Mouse (Mus musculus) lung, embryonic 15.5 days (tissue): ENCODE data around the gene Enox1. TPM values are rescaled to one million over a fixed set of nuclear protein-coding genes. Genes with fewer than 3 reads are reported as not detected.

ENCODE experiments used
- ATAC-seq: fragments of 200-750 bp; cut with Nextera tagmentation; 2 replicates; pipeline ENCODE4 v1.8.0; 2017; ENCODE audit warnings: moderate number of reproducible peaks, borderline replicate concordance; ENCODE audit not compliant: low FRiP score, low TSS enrichment; ENCODE audit errors: extremely low read depth
- H3K27ac ChIP-seq: fragments of 300-500 bp; sonication (generic); 2 replicates; pipeline ENCODE4 v1.5.1; 2015; ENCODE audit warnings: moderate library complexity, mild to moderate bottlenecking, inconsistent platforms
- H3K27me3 ChIP-seq: fragments of 300-500 bp; sonication (generic); 2 replicates; pipeline ENCODE4 v1.6.1; 2015; ENCODE audit warnings: inconsistent platforms
- H3K36me3 ChIP-seq: fragments of 300-500 bp; sonication (generic); 2 replicates; pipeline ENCODE4 v1.6.1; 2015; ENCODE audit warnings: inconsistent platforms
- H3K4me1 ChIP-seq: fragments of 300-500 bp; sonication (generic); 2 replicates; pipeline ENCODE4 v1.6.1; 2015; ENCODE audit warnings: inconsistent platforms
- H3K4me2 ChIP-seq: fragments of 300-500 bp; sonication (generic); 2 replicates; pipeline ENCODE4 v1.6.1; 2015; ENCODE audit warnings: inconsistent platforms, mild to moderate bottlenecking, moderate library complexity
- H3K4me3 ChIP-seq: fragments of 300-500 bp; sonication (generic); 2 replicates; pipeline ENCODE4 v1.5.1; 2015; ENCODE audit warnings: mild to moderate bottlenecking, inconsistent platforms
- H3K9ac ChIP-seq: fragments of 300-500 bp; sonication (generic); 2 replicates; pipeline ENCODE4 v1.6.1; 2015; ENCODE audit warnings: inconsistent platforms
- H3K9me3 ChIP-seq: fragments of 300-500 bp; sonication (generic); 2 replicates; pipeline ENCODE4 v1.6.1; 2016; ENCODE audit warnings: inconsistent platforms
- WGBS: fragments of 180-500 bp; shearing (Covaris S2); methylation state at CpG from one replicate; pipeline ENCODE4 v1.1.7; 2015; 5-methylcytosine and 5-hydroxymethylcytosine counted together
- polyA plus RNA-seq: library from polyadenylated mRNA; unstranded; fragments of >200 nt; fragmentation: Nextera tagmentation; extraction: Ambion mirVana; gene quantifications from 2 replicates; pipeline ENCODE4 v1.2.1, GENCODE M21; 2015

The Enox1 gene
- polyA plus RNA-seq, 1 experiment from 2014 or later = 3.3 TPM

GRCm38 (mm10) chr14:77346296-77346695, 189.7 kb downstream of the Enox1 start:
- no peaks in the 10 kb centered on the region for H3K36me3 ChIP-seq

GRCm38 (mm10) chr14:77351803-77352352, 195.3 kb downstream of the Enox1 start:
- no peaks in the 10 kb centered on the region for H3K36me3 ChIP-seq
- ATAC-seq = no peak
- H3K4me2 ChIP-seq = no peak overlapping the region
- WGBS = 85% methylated on average over 2 of the region's 2 CpGs
- no peak overlapping the region for H3K9ac ChIP-seq
- no peak overlapping the region for H3K4me3 ChIP-seq
- H3K4me1 ChIP-seq = no peaks in the 10 kb centered on the region
- no peaks in the 10 kb centered on the region for H3K9me3 ChIP-seq
- H3K27me3 ChIP-seq = no peaks in the 10 kb centered on the region
- H3K27ac ChIP-seq = no peak overlapping the region

More at GRCm38 (mm10) chr14:77346296-77346695, 189.7 kb downstream of the Enox1 start:
- no peak overlapping the region for H3K4me3 ChIP-seq
- no peak overlapping the region for H3K27ac ChIP-seq
- no peaks in the 10 kb centered on the region for H3K9me3 ChIP-seq
- H3K4me2 ChIP-seq = no peak overlapping the region
- ATAC-seq = no peak
- no peaks in the 10 kb centered on the region for H3K4me1 ChIP-seq
- no peak overlapping the region for H3K9ac ChIP-seq
- H3K27me3 ChIP-seq = no peaks in the 10 kb centered on the region
- WGBS = 73% methylated on average over 3 of the region's 3 CpGs

DNA sequence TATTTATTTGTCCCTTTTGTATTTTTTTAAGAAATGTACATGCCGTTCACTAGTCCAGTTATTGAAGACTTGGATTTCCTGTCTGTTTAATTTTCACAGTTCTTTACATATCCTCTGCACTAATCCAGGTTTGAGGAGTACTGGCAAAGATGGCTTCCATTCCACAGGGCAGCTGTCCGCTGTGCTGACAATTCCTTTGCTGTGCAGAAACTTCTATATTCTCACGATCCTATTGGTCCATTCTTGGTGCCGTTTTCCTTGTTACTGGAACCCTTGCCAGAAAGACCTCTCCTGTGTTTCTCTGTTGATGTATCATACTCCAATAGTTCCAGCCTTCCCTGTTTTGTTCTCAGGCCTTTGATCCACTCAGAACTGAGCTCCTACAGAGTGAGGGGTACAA, 206.1 kb downstream of the Enox1 start:
- Histone ChIP-seq H3K27me3 (no peaks in the 10 kb centered on the region), H3K9me3 (no peaks in the 10 kb centered on the region), H3K4me3 (no peak overlapping the region), H3K9ac (no peak overlapping the region), H3K4me2 (no peak overlapping the region), H3K27ac (no peak overlapping the region), H3K36me3 (no peaks in the 10 kb centered on the region), H3K4me1 (no peaks in the 10 kb centered on the region)
- WGBS = 63% methylated on average over 4 of the region's 4 CpGs
- no peak for ATAC-seq

GRCm38 (mm10) chr14:77368411-77368810, 211.8 kb downstream of the Enox1 start:
- no peak overlapping the region for H3K4me3 ChIP-seq
- ATAC-seq = no peak
- no peaks in the 10 kb centered on the region for H3K4me1 ChIP-seq
- H3K9ac ChIP-seq = no peak overlapping the region
- WGBS = 46% methylated on average over 8 of the region's 8 CpGs
- H3K9me3 ChIP-seq = no peaks in the 10 kb centered on the region
- H3K27ac ChIP-seq = no peak overlapping the region
- no peaks in the 10 kb centered on the region for H3K27me3 ChIP-seq
- no peak overlapping the region for H3K4me2 ChIP-seq
- no peaks in the 10 kb centered on the region for H3K36me3 ChIP-seq

- Histone ChIP-seq H3K9ac (no peak overlapping the region), H3K27ac (no peak overlapping the region), H3K4me2 (no peak overlapping the region), H3K9me3 (no peaks in the 10 kb centered on the region), H3K27me3 (no peaks in the 10 kb centered on the region), H3K4me1 (no peaks in the 10 kb centered on the region), H3K4me3 (no peak overlapping the region), H3K36me3 (no peaks in the 10 kb centered on the region)
- 69% methylated on average over 2 of the region's 2 CpGs for WGBS
- ATAC-seq = no peak
Measured at GRCm38 (mm10) chr14:77369070-77369469, 212.5 kb downstream of the Enox1 start.

GRCm38 (mm10) chr14:77370521-77370920, 214.0 kb downstream of the Enox1 start:
- H3K9me3 ChIP-seq = no peaks in the 10 kb centered on the region
- no peaks in the 10 kb centered on the region for H3K27me3 ChIP-seq
- H3K4me1 ChIP-seq = no peaks in the 10 kb centered on the region
- no peak overlapping the region for H3K4me3 ChIP-seq
- 83% methylated on average over 3 of the region's 3 CpGs for WGBS
- H3K36me3 ChIP-seq = no peaks in the 10 kb centered on the region
- no peak for ATAC-seq
- H3K4me2 ChIP-seq = no peak overlapping the region
- no peak overlapping the region for H3K9ac ChIP-seq
- no peak overlapping the region for H3K27ac ChIP-seq

- H3K36me3 ChIP-seq = no peaks in the 10 kb centered on the region
- no peak overlapping the region for H3K4me3 ChIP-seq
- no peak overlapping the region for H3K4me2 ChIP-seq
- no peaks in the 10 kb centered on the region for H3K27me3 ChIP-seq
- H3K9me3 ChIP-seq = no peaks in the 10 kb centered on the region
- no peak overlapping the region for H3K27ac ChIP-seq
- 64% methylated on average over 5 of the region's 5 CpGs for WGBS
- H3K9ac ChIP-seq = no peak overlapping the region
- ATAC-seq = no peak
- H3K4me1 ChIP-seq = no peaks in the 10 kb centered on the region
Measured at GRCm38 (mm10) chr14:77371977-77372376, 215.4 kb downstream of the Enox1 start.

GRCm38 (mm10) chr14:77373119-77373518, 216.6 kb downstream of the Enox1 start:
- no peak overlapping the region for H3K4me2 ChIP-seq
- whole genome bisulfite sequencing = 59% methylated on average over 3 of the region's 3 CpGs
- ATAC-seq = no peak
- no peak overlapping the region for H3K4me3 ChIP-seq
- no peaks in the 10 kb centered on the region for H3K27me3 ChIP-seq
- H3K9me3 ChIP-seq = no peaks in the 10 kb centered on the region
- H3K9ac ChIP-seq = no peak overlapping the region
- H3K4me1 ChIP-seq = no peaks in the 10 kb centered on the region
- no peak overlapping the region for H3K27ac ChIP-seq
- no peaks in the 10 kb centered on the region for H3K36me3 ChIP-seq

DNA sequence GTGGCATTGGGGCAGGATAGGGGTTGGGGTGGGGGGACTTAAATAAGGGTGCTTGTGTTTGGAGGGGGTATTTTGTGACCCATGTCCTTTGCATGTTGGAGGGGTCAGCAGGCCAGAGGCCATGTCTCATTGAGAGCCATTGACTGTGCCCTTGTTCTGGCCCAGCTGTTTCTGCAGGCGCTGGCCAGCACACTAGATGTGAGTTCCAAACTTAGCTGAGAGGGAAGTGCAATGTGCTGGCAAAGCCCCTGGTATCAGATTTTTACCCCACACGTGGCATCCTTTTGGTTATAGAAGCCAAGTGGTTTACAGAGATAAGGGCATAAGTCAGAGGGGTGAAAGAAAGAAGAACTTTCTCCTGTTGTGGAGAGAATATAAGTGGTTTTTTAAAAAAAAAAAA, 218.5 kb downstream of the Enox1 start:
- H3K36me3 ChIP-seq = no peaks in the 10 kb centered on the region
- no peak overlapping the region for H3K9ac ChIP-seq
- H3K27ac ChIP-seq = no peak overlapping the region
- WGBS = 28% methylated on average over 2 of the region's 2 CpGs
- no peak for ATAC-seq
- H3K4me1 ChIP-seq = no peaks in the 10 kb centered on the region
- H3K4me3 ChIP-seq = no peak overlapping the region
- H3K4me2 ChIP-seq = no peak overlapping the region
- H3K27me3 ChIP-seq = no peaks in the 10 kb centered on the region
- no peaks in the 10 kb centered on the region for H3K9me3 ChIP-seq

DNA sequence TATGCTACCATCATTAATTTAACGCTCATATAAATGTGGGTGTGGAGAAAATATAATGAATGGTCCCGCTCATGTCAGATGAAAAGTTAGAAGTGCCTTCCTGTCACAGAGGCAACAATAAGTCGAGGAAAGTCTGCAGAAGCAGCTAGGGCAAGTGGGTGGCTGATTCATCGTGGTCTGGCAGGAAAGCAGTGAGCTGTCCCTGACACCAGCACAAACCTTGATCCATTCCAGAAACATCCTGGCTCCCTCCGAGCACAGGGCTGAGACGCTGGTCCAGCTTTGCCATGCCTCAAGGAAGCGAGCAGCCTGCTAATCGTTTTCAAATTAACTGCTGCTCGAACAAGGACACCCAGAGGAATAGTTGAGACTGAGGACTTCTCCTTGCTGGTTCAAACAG, 219.1 kb downstream of the Enox1 start:
- no peaks in the 10 kb centered on the region for H3K27me3 ChIP-seq
- WGBS = 50% methylated on average over 9 of the region's 9 CpGs
- no peak for ATAC-seq
- H3K4me2 ChIP-seq = no peak overlapping the region
- no peak overlapping the region for H3K27ac ChIP-seq
- no peak overlapping the region for H3K4me3 ChIP-seq
- no peaks in the 10 kb centered on the region for H3K4me1 ChIP-seq
- no peaks in the 10 kb centered on the region for H3K9me3 ChIP-seq
- no peak overlapping the region for H3K9ac ChIP-seq
- no peaks in the 10 kb centered on the region for H3K36me3 ChIP-seq

DNA sequence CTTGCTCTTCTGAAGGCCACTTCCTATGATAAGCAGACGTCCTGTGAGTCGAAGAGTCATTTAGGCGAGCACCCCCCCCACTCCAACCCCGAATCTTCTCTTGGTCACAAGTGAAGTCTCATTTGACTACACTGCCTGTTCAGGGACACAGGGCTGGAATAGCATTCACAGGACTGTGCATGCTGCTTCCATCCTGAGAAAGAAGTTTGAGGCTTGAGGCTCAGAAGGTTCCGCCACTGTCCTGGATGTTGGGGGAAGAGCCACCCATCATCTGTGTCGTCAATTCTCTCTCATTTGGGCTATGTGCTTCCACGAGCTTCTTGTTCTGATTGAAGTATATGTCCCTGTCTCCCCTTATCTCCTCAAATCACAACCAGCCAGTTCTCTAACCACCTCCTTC, 220.2 kb downstream of the Enox1 start:
- Histone ChIP-seq H3K4me2 (no peak overlapping the region), H3K27ac (no peak overlapping the region), H3K9ac (no peak overlapping the region), H3K36me3 (no peaks in the 10 kb centered on the region), H3K27me3 (no peaks in the 10 kb centered on the region), H3K4me3 (no peak overlapping the region), H3K4me1 (no peaks in the 10 kb centered on the region), H3K9me3 (no peaks in the 10 kb centered on the region)
- 62% methylated on average over 7 of the region's 7 CpGs for WGBS
- ATAC-seq = no peak

- Histone ChIP-seq H3K27ac (no peak overlapping the region), H3K4me1 (no peaks in the 10 kb centered on the region), H3K4me3 (no peak overlapping the region), H3K36me3 (no peaks in the 10 kb centered on the region), H3K4me2 (no peak overlapping the region), H3K9ac (no peak overlapping the region), H3K27me3 (no peaks in the 10 kb centered on the region), H3K9me3 (no peaks in the 10 kb centered on the region)
- ATAC-seq = no peak
- WGBS = 86% methylated on average over 3 of the region's 3 CpGs
Measured at GRCm38 (mm10) chr14:77377439-77377838, 220.9 kb downstream of the Enox1 start.

GRCm38 (mm10) chr14:77377873-77378272, 221.3 kb downstream of the Enox1 start:
- Histone ChIP-seq H3K4me1 (no peaks in the 10 kb centered on the region), H3K36me3 (no peaks in the 10 kb centered on the region), H3K27me3 (no peaks in the 10 kb centered on the region), H3K4me2 (no peak overlapping the region), H3K4me3 (no peak overlapping the region), H3K9me3 (no peaks in the 10 kb centered on the region), H3K9ac (no peak overlapping the region), H3K27ac (no peak overlapping the region)
- no peak for ATAC-seq
- WGBS = 70% methylated on average over 5 of the region's 5 CpGs
